Mouse (Mus musculus): Measurements from ENCODE around the gene Rhoc. TPM values are rescaled to one million over a fixed set of nuclear protein-coding genes. Genes with fewer than 3 reads are reported as not detected.
"Not testable (repeated sequence)": the region's sequence is repeated elsewhere in the genome, so short reads cannot be mapped to it uniquely, and the experiment has no call there.

Rhoc gene
- polyA plus RNA-seq, 1 experiment, result 123 TPM

- TF ChIP-seq EP300 (IDR thresholded peaks at IDR 0.05; ENCODE audit: insufficient read depth, low read depth, low read length) (no peak), CTCF (IDR thresholded peaks at IDR 0.05; ENCODE audit: low read depth, low read length) (no peak), POLR2A (IDR thresholded peaks at IDR 0.05; ENCODE audit: insufficient read depth, low read length) (no peak)
- peaks cover 4% of the 10 kb centered on the region for H3K4me1 ChIP-seq (ENCODE audit: control insufficient read depth, insufficient read depth, low read length)
- peaks cover 35% of the 10 kb centered on the region for H3K36me3 ChIP-seq (ENCODE audit: control insufficient read depth, insufficient read depth, low read length, poor library complexity, severe bottlenecking)
- no peaks in the 10 kb centered on the region for H3K9me3 ChIP-seq (replicated peaks; ENCODE audit: control insufficient read depth, insufficient read depth, low read length, poor library complexity, severe bottlenecking)
- no peak overlapping the region for H3K27ac ChIP-seq (ENCODE audit: insufficient read depth, low read length)
- H3K27me3 ChIP-seq (ENCODE audit: control insufficient read depth, insufficient read depth, low read length, poor library complexity, severe bottlenecking), result no peaks in the 10 kb centered on the region
- no peak overlapping the region for H3K4me3 ChIP-seq (ENCODE audit: low read depth, low read length)
- no peak overlapping the region for H3K9ac ChIP-seq (ENCODE audit: low read depth, poor library complexity, severe bottlenecking)
Measured at GRCm38 (mm10) chr3:104800681-104801080, 12.5 kb downstream of the Rhoc start.

GRCm38 (mm10) chr3:104801481-104801880 lies 13.3 kb downstream of the Rhoc start:
- Histone ChIP-seq H3K4me1 (ENCODE audit: control insufficient read depth, insufficient read depth, low read length) (no peaks in the 10 kb centered on the region), H3K27me3 (ENCODE audit: control insufficient read depth, insufficient read depth, low read length, poor library complexity, severe bottlenecking) (no peaks in the 10 kb centered on the region), H3K4me3 (ENCODE audit: low read depth, low read length) (no peak overlapping the region), H3K27ac (ENCODE audit: insufficient read depth, low read length) (no peak overlapping the region), H3K9ac (ENCODE audit: low read depth, poor library complexity, severe bottlenecking) (no peak overlapping the region), H3K36me3 (ENCODE audit: control insufficient read depth, insufficient read depth, low read length, poor library complexity, severe bottlenecking) (peaks cover 30% of the 10 kb centered on the region), H3K9me3 (replicated peaks; ENCODE audit: control insufficient read depth, insufficient read depth, low read length, poor library complexity, severe bottlenecking) (no peaks in the 10 kb centered on the region)
- TF ChIP-seq EP300 (IDR thresholded peaks at IDR 0.05; ENCODE audit: insufficient read depth, low read depth, low read length) (no peak), CTCF (IDR thresholded peaks at IDR 0.05; ENCODE audit: low read depth, low read length) (no peak), POLR2A (IDR thresholded peaks at IDR 0.05; ENCODE audit: insufficient read depth, low read length) (no peak)

GRCm38 (mm10) chr3:104804312-104804711 lies 16.1 kb downstream of the Rhoc start:
- no peaks in the 10 kb centered on the region for H3K9me3 ChIP-seq (replicated peaks; ENCODE audit: control insufficient read depth, insufficient read depth, low read length, poor library complexity, severe bottlenecking)
- no peak overlapping the region for H3K9ac ChIP-seq (ENCODE audit: low read depth, poor library complexity, severe bottlenecking)
- peaks cover 27% of the 10 kb centered on the region for H3K36me3 ChIP-seq (ENCODE audit: control insufficient read depth, insufficient read depth, low read length, poor library complexity, severe bottlenecking)
- no peaks in the 10 kb centered on the region for H3K4me1 ChIP-seq (ENCODE audit: control insufficient read depth, insufficient read depth, low read length)
- H3K4me3 ChIP-seq (ENCODE audit: low read depth, low read length), result no peak overlapping the region
- H3K27ac ChIP-seq (ENCODE audit: insufficient read depth, low read length), result no peak overlapping the region
- no peaks in the 10 kb centered on the region for H3K27me3 ChIP-seq (ENCODE audit: control insufficient read depth, insufficient read depth, low read length, poor library complexity, severe bottlenecking)
- no peak for TF ChIP-seq CTCF (IDR thresholded peaks at IDR 0.05; ENCODE audit: low read depth, low read length)
- no peak for TF ChIP-seq EP300 (IDR thresholded peaks at IDR 0.05; ENCODE audit: insufficient read depth, low read depth, low read length)
- TF ChIP-seq POLR2A (IDR thresholded peaks at IDR 0.05; ENCODE audit: insufficient read depth, low read length), result no peak

GRCm38 (mm10) chr3:104805539-104805938 lies 17.4 kb downstream of the Rhoc start:
- peaks cover 21% of the 10 kb centered on the region for H3K36me3 ChIP-seq (ENCODE audit: control insufficient read depth, insufficient read depth, low read length, poor library complexity, severe bottlenecking)
- no peak for TF ChIP-seq POLR2A (IDR thresholded peaks at IDR 0.05; ENCODE audit: insufficient read depth, low read length)
- TF ChIP-seq CTCF (IDR thresholded peaks at IDR 0.05; ENCODE audit: low read depth, low read length), result no peak
- H3K9me3 ChIP-seq (replicated peaks; ENCODE audit: control insufficient read depth, insufficient read depth, low read length, poor library complexity, severe bottlenecking), result no peaks in the 10 kb centered on the region
- H3K9ac ChIP-seq (ENCODE audit: low read depth, poor library complexity, severe bottlenecking), result no peak overlapping the region
- H3K4me1 ChIP-seq (ENCODE audit: control insufficient read depth, insufficient read depth, low read length), result no peaks in the 10 kb centered on the region
- no peaks in the 10 kb centered on the region for H3K27me3 ChIP-seq (ENCODE audit: control insufficient read depth, insufficient read depth, low read length, poor library complexity, severe bottlenecking)
- H3K4me3 ChIP-seq (ENCODE audit: low read depth, low read length), result no peak overlapping the region
- no peak overlapping the region for H3K27ac ChIP-seq (ENCODE audit: insufficient read depth, low read length)

GRCm38 (mm10) chr3:104811752-104812151 lies 23.6 kb downstream of the Rhoc start:
- no peaks in the 10 kb centered on the region for H3K36me3 ChIP-seq (ENCODE audit: control insufficient read depth, insufficient read depth, low read length, poor library complexity, severe bottlenecking)
- peaks cover 4% of the 10 kb centered on the region for H3K4me1 ChIP-seq (ENCODE audit: control insufficient read depth, insufficient read depth, low read length)
- no peak overlapping the region for H3K9ac ChIP-seq (ENCODE audit: low read depth, poor library complexity, severe bottlenecking)
- H3K4me3 ChIP-seq (ENCODE audit: low read depth, low read length), result no peak overlapping the region
- H3K9me3 ChIP-seq (replicated peaks; ENCODE audit: control insufficient read depth, insufficient read depth, low read length, poor library complexity, severe bottlenecking), result no peaks in the 10 kb centered on the region
- TF ChIP-seq CTCF (IDR thresholded peaks at IDR 0.05; ENCODE audit: low read depth, low read length) (no peak), POLR2A (IDR thresholded peaks at IDR 0.05; ENCODE audit: insufficient read depth, low read length) (no peak), EP300 (IDR thresholded peaks at IDR 0.05; ENCODE audit: insufficient read depth, low read depth, low read length) (0 out of 2 replicates have a peak, but pooled peaks have one; percentile 73)
- no peaks in the 10 kb centered on the region for H3K27me3 ChIP-seq (ENCODE audit: control insufficient read depth, insufficient read depth, low read length, poor library complexity, severe bottlenecking)
- H3K27ac ChIP-seq (ENCODE audit: insufficient read depth, low read length), result peak overlapping the region; percentile 88

DNA sequence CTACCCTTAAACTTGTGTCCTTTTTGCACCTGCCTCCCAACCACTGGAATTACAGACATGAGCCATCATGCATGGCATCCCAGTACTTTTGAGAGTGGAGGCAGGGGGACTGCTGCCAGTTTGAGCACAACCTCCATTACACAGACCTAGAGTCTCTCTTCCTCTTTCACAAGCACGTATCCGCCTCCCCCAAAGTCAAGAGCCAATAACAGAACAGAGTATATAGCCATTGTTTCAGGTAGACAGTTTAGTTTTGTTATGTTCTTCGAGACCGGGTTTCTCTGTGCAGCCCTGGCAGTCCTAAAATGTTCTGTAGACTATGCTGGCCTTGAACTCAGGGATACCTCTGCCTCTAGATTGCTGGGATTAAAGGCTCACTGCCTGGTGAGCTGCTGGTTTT lies 24.1 kb downstream of the Rhoc start:
- Histone ChIP-seq H3K27ac (ENCODE audit: insufficient read depth, low read length) (peak overlapping the region; percentile 88), H3K4me3 (ENCODE audit: low read depth, low read length) (no peak overlapping the region), H3K36me3 (ENCODE audit: control insufficient read depth, insufficient read depth, low read length, poor library complexity, severe bottlenecking) (no peaks in the 10 kb centered on the region), H3K9ac (ENCODE audit: low read depth, poor library complexity, severe bottlenecking) (no peak overlapping the region), H3K9me3 (replicated peaks; ENCODE audit: control insufficient read depth, insufficient read depth, low read length, poor library complexity, severe bottlenecking) (no peaks in the 10 kb centered on the region), H3K27me3 (ENCODE audit: control insufficient read depth, insufficient read depth, low read length, poor library complexity, severe bottlenecking) (no peaks in the 10 kb centered on the region), H3K4me1 (ENCODE audit: control insufficient read depth, insufficient read depth, low read length) (peaks cover 4% of the 10 kb centered on the region)
- TF ChIP-seq POLR2A (IDR thresholded peaks at IDR 0.05; ENCODE audit: insufficient read depth, low read length), result no peak
- TF ChIP-seq EP300 (IDR thresholded peaks at IDR 0.05; ENCODE audit: insufficient read depth, low read depth, low read length), result no peak
- no peak for TF ChIP-seq CTCF (IDR thresholded peaks at IDR 0.05; ENCODE audit: low read depth, low read length)

DNA sequence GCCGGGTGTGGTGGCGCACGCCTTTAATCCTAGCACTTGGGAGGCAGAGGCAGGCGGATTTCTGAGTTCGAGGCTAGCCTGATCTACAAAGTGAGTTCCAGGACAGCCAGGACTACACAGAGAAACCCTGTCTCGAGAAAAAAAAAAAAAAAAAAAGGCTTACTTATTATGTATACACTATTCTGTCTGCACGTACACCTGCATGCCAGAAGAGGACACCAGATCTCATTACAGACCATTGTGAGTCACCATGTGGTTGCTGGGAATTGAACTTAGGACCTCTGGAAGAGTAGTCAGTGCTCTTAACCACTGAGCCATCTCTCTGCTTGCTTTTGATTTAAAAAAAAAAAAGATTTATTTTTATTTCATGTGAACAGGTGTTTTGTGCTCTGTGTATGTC lies 25.1 kb downstream of the Rhoc start:
- not testable (repeated sequence) for H3K27me3 ChIP-seq (ENCODE audit: control insufficient read depth, insufficient read depth, low read length, poor library complexity, severe bottlenecking); H3K4me3 ChIP-seq (ENCODE audit: low read depth, low read length); H3K9me3 ChIP-seq (replicated peaks; ENCODE audit: control insufficient read depth, insufficient read depth, low read length, poor library complexity, severe bottlenecking); H3K9ac ChIP-seq (ENCODE audit: low read depth, poor library complexity, severe bottlenecking); H3K4me1 ChIP-seq (ENCODE audit: control insufficient read depth, insufficient read depth, low read length); H3K36me3 ChIP-seq (ENCODE audit: control insufficient read depth, insufficient read depth, low read length, poor library complexity, severe bottlenecking); H3K27ac ChIP-seq (ENCODE audit: insufficient read depth, low read length)

All from ES-Bruce4 (cell line).